Mouse (Mus musculus): ENCODE measurements around the gene Gfap. TPM values are rescaled to one million over a fixed set of nuclear protein-coding genes. Genes with fewer than 3 reads are reported as not detected.

The Gfap gene
- polyA plus RNA-seq, 1 experiment from 2014 or later, result 0.31 TPM

GRCm38 (mm10) chr11:102911376-102911775 lies 10.7 kb upstream of the Gfap start:
- WGBS, result 78% methylated on average over 7 of the region's 7 CpGs
- H3K36me3 ChIP-seq (ENCODE audit: control insufficient read depth, insufficient read depth, low read length), result peaks cover 94% of the 10 kb centered on the region
- no peak overlapping the region for H3K4me3 ChIP-seq (ENCODE audit: low read depth, low read length)
- no peaks in the 10 kb centered on the region for H3K9me3 ChIP-seq (ENCODE audit: control insufficient read depth, low read length)
- no peak overlapping the region for H3K4me2 ChIP-seq (ENCODE audit: low read depth, low read length)
- no peaks in the 10 kb centered on the region for H3K4me1 ChIP-seq (ENCODE audit: control insufficient read depth, insufficient read depth, low read length)
- ATAC-seq (ENCODE audit: low read depth) (no peak), DNase-seq (ENCODE audit: low spot score) (no peak)
- H3K9ac ChIP-seq (ENCODE audit: low read depth, low read length), result no peak overlapping the region
- H3K27ac ChIP-seq (replicated peaks; ENCODE audit: low read depth, low read length), result no peak overlapping the region
- H3K27me3 ChIP-seq (replicated peaks; ENCODE audit: control insufficient read depth, insufficient read depth, low read length), result no peaks in the 10 kb centered on the region

- H3K27ac ChIP-seq (replicated peaks; ENCODE audit: low read depth, low read length), result no peak overlapping the region
- no peaks in the 10 kb centered on the region for H3K9me3 ChIP-seq (ENCODE audit: control insufficient read depth, low read length)
- no peak for DNase-seq (ENCODE audit: low spot score)
- H3K4me3 ChIP-seq (ENCODE audit: low read depth, low read length), result no peak overlapping the region
- no peak overlapping the region for H3K4me2 ChIP-seq (ENCODE audit: low read depth, low read length)
- H3K9ac ChIP-seq (ENCODE audit: low read depth, low read length), result no peak overlapping the region
- peaks cover 36% of the 10 kb centered on the region for H3K36me3 ChIP-seq (ENCODE audit: control insufficient read depth, insufficient read depth, low read length)
- H3K4me1 ChIP-seq (ENCODE audit: control insufficient read depth, insufficient read depth, low read length), result no peaks in the 10 kb centered on the region
- H3K27me3 ChIP-seq (replicated peaks; ENCODE audit: control insufficient read depth, insufficient read depth, low read length), result no peaks in the 10 kb centered on the region
- ATAC-seq (ENCODE audit: low read depth), result no peak
- WGBS, result 58% methylated on average over 6 of the region's 7 CpGs
Observed at GRCm38 (mm10) chr11:102903654-102904053, 2.9 kb upstream of the Gfap start.

GRCm38 (mm10) chr11:102902107-102902506 lies 1.4 kb upstream of the Gfap start:
- DNase-seq (ENCODE audit: low spot score) (no peak), ATAC-seq (ENCODE audit: low read depth) (no peak)
- H3K4me3 ChIP-seq (ENCODE audit: low read depth, low read length), result no peak overlapping the region
- H3K4me1 ChIP-seq (ENCODE audit: control insufficient read depth, insufficient read depth, low read length), result 0 out of 2 replicates have a peak, but pooled peaks cover 4% of the 10 kb centered on the region
- H3K4me2 ChIP-seq (ENCODE audit: low read depth, low read length), result no peak overlapping the region
- 79% methylated on average over 5 of the region's 5 CpGs for WGBS
- H3K27me3 ChIP-seq (replicated peaks; ENCODE audit: control insufficient read depth, insufficient read depth, low read length), result no peaks in the 10 kb centered on the region
- peaks cover 20% of the 10 kb centered on the region for H3K36me3 ChIP-seq (ENCODE audit: control insufficient read depth, insufficient read depth, low read length)
- no peak overlapping the region for H3K27ac ChIP-seq (replicated peaks; ENCODE audit: low read depth, low read length)
- no peaks in the 10 kb centered on the region for H3K9me3 ChIP-seq (ENCODE audit: control insufficient read depth, low read length)
- no peak overlapping the region for H3K9ac ChIP-seq (ENCODE audit: low read depth, low read length)

DNA sequence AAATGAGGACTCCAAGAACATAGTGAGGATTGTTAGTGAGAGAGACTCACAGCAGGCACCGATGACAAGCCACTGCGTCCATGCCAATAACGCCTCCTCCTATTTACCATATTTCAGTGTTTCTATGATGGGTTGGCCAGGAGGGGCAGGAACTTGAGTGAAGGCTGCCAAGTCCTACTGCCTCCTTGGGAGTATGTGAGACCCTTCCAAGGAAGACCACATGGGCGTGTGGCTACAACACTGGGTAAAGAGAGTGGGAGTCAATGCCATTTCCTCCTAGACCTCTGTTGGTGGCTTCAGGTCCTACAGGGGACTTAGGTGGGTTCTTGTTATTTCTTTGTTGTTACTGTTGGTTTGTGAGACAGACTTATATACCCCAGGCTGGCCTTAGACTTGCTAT lies 487 bp upstream of the Gfap start:
- no peak for ATAC-seq (ENCODE audit: low read depth)

GRCm38 (mm10) chr11:102898408-102898807 lies 2.3 kb downstream of the Gfap start:
- WGBS, result 68% methylated on average over 9 of the region's 9 CpGs
- no peak overlapping the region for H3K9ac ChIP-seq (ENCODE audit: low read depth, low read length)
- no peak overlapping the region for H3K27ac ChIP-seq (replicated peaks; ENCODE audit: low read depth, low read length)
- DNase-seq (ENCODE audit: low spot score), result no peak
- H3K4me1 ChIP-seq (ENCODE audit: control insufficient read depth, insufficient read depth, low read length), result peaks cover 6% of the 10 kb centered on the region; the same call in 1 of the 2 replicates
- ATAC-seq (ENCODE audit: low read depth), result no peak
- H3K4me3 ChIP-seq (ENCODE audit: low read depth, low read length), result no peak overlapping the region
- H3K9me3 ChIP-seq (ENCODE audit: control insufficient read depth, low read length), result no peaks in the 10 kb centered on the region
- H3K4me2 ChIP-seq (ENCODE audit: low read depth, low read length), result no peak overlapping the region
- H3K27me3 ChIP-seq (replicated peaks; ENCODE audit: control insufficient read depth, insufficient read depth, low read length), result peaks cover 12% of the 10 kb centered on the region; the same call in 1 of the 2 replicates
- H3K36me3 ChIP-seq (ENCODE audit: control insufficient read depth, insufficient read depth, low read length), result no peaks in the 10 kb centered on the region

More for the DNA sequence above, 487 bp upstream of the Gfap start:
- no peak overlapping the region for H3K4me2 ChIP-seq (ENCODE audit: low read depth, low read length)
- H3K4me3 ChIP-seq (ENCODE audit: low read depth, low read length), result no peak overlapping the region
- H3K27ac ChIP-seq (replicated peaks; ENCODE audit: low read depth, low read length), result no peak overlapping the region
- 68% methylated on average over 4 of the region's 4 CpGs for WGBS
- DNase-seq (ENCODE audit: low spot score), result no peak
- H3K9me3 ChIP-seq (ENCODE audit: control insufficient read depth, low read length), result no peaks in the 10 kb centered on the region
- peaks cover 12% of the 10 kb centered on the region for H3K36me3 ChIP-seq (ENCODE audit: control insufficient read depth, insufficient read depth, low read length)
- no peak overlapping the region for H3K9ac ChIP-seq (ENCODE audit: low read depth, low read length)
- H3K4me1 ChIP-seq (ENCODE audit: control insufficient read depth, insufficient read depth, low read length), result 0 out of 2 replicates have a peak, but pooled peaks cover 4% of the 10 kb centered on the region
- H3K27me3 ChIP-seq (replicated peaks; ENCODE audit: control insufficient read depth, insufficient read depth, low read length), result no peaks in the 10 kb centered on the region

DNA sequence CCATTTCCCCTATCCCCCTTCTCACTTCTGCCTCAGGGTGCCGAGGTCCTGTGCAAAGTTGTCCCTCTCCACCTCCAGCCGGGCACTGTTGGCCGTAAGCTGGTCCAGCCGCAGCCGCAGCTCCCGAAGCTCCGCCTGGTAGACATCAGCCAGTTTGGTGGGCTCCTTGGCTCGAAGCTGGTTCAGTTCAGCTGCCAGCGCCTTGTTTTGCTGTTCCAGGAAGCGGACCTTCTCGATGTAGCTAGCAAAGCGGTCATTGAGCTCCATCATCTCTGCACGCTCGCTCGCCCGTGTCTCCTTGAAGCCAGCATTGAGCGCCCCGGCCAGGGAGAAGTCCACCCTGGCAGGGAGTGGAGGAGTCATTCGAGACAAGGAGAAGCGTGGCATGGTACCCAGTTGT lies 4.1 kb downstream of the Gfap start:
- Histone ChIP-seq H3K4me3 (ENCODE audit: low read depth, low read length) (no peak overlapping the region), H3K36me3 (ENCODE audit: control insufficient read depth, insufficient read depth, low read length) (no peaks in the 10 kb centered on the region), H3K4me2 (ENCODE audit: low read depth, low read length) (no peak overlapping the region), H3K4me1 (ENCODE audit: control insufficient read depth, insufficient read depth, low read length) (peaks cover 7% of the 10 kb centered on the region; the same call in 1 of the 2 replicates), H3K9me3 (ENCODE audit: control insufficient read depth, low read length) (no peaks in the 10 kb centered on the region), H3K9ac (ENCODE audit: low read depth, low read length) (no peak overlapping the region), H3K27ac (replicated peaks; ENCODE audit: low read depth, low read length) (no peak overlapping the region), H3K27me3 (replicated peaks; ENCODE audit: control insufficient read depth, insufficient read depth, low read length) (peaks cover 12% of the 10 kb centered on the region; the same call in 1 of the 2 replicates)
- DNase-seq (ENCODE audit: low spot score) (no peak), ATAC-seq (ENCODE audit: low read depth) (no peak)
- WGBS, result 71% methylated on average over 20 of the region's 20 CpGs

DNA sequence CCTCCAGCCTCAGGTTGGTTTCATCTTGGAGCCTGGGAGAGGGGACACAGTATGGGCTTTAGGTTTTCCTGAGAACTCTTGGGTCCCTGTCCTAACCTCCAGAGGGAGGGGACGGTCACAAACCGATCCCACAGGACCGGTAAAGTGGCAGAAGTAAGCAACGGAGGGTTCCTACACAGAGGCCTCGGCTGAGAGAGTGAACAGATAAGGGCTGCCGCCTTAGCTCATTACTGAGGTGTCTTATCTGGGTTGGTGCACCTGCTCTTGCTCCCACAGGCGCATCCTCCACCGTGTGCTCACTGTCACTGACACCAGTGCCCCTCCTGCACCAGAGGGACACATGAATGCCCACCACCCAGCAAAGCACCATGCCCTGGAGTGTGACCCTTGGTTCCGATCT lies 4.9 kb downstream of the Gfap start:
- H3K27me3 ChIP-seq (replicated peaks; ENCODE audit: control insufficient read depth, insufficient read depth, low read length), result peaks cover 12% of the 10 kb centered on the region; the same call in 1 of the 2 replicates
- H3K4me2 ChIP-seq (ENCODE audit: low read depth, low read length), result no peak overlapping the region
- WGBS, result 78% methylated on average over 9 of the region's 9 CpGs
- DNase-seq (ENCODE audit: low spot score), result no peak
- H3K36me3 ChIP-seq (ENCODE audit: control insufficient read depth, insufficient read depth, low read length), result no peaks in the 10 kb centered on the region
- H3K9me3 ChIP-seq (ENCODE audit: control insufficient read depth, low read length), result no peaks in the 10 kb centered on the region
- H3K27ac ChIP-seq (replicated peaks; ENCODE audit: low read depth, low read length), result no peak overlapping the region
- H3K9ac ChIP-seq (ENCODE audit: low read depth, low read length), result no peak overlapping the region
- no peak overlapping the region for H3K4me3 ChIP-seq (ENCODE audit: low read depth, low read length)
- peaks cover 7% of the 10 kb centered on the region; the same call in 1 of the 2 replicates for H3K4me1 ChIP-seq (ENCODE audit: control insufficient read depth, insufficient read depth, low read length)
- no peak for ATAC-seq (ENCODE audit: low read depth)

GRCm38 (mm10) chr11:102894716-102895115 lies 6.0 kb downstream of the Gfap start:
- H3K36me3 ChIP-seq (ENCODE audit: control insufficient read depth, insufficient read depth, low read length), result no peaks in the 10 kb centered on the region
- 89% methylated on average over 4 of the region's 4 CpGs for WGBS
- H3K27me3 ChIP-seq (replicated peaks; ENCODE audit: control insufficient read depth, insufficient read depth, low read length), result peaks cover 12% of the 10 kb centered on the region; the same call in 1 of the 2 replicates
- no peak overlapping the region for H3K4me3 ChIP-seq (ENCODE audit: low read depth, low read length)
- DNase-seq (ENCODE audit: low spot score) (no peak), ATAC-seq (ENCODE audit: low read depth) (no peak)
- H3K4me1 ChIP-seq (ENCODE audit: control insufficient read depth, insufficient read depth, low read length), result peaks cover 7% of the 10 kb centered on the region; the same call in 1 of the 2 replicates
- no peaks in the 10 kb centered on the region for H3K9me3 ChIP-seq (ENCODE audit: control insufficient read depth, low read length)
- no peak overlapping the region for H3K9ac ChIP-seq (ENCODE audit: low read depth, low read length)
- H3K4me2 ChIP-seq (ENCODE audit: low read depth, low read length), result no peak overlapping the region
- H3K27ac ChIP-seq (replicated peaks; ENCODE audit: low read depth, low read length), result no peak overlapping the region

DNA sequence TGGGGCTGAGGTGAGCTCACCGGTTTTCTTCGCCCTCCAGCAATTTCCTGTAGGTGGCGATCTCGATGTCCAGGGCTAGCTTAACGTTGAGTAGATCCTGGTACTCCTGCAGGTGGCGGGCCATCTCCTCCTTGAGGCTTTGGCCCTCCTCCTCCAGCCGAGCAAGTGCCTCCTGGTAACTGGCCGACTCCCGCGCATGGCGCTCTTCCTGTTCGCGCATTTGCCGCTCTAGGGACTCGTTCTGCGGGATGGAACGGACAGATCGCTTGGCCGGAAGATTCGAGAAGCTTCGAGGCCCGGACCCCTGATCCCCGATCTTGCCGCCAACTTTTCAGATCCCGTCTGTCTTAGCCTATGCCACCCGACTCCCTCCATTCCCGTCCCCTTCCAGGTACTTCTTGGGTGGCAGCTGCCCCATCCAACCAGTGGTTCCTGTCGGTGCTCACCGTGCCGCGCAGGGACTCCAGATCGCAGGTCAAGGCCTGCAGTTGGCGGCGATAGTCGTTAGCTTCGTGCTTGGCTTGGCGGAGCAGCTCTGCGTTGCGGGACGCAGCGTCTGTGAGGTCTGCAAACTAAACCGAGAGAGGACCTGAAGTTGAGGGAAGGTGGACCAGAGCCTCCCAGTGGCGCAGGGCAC lies 7.6 kb downstream of the Gfap start:
- H3K4me3 ChIP-seq (ENCODE audit: low read depth, low read length), result peak overlapping the region; percentile 37
- H3K36me3 ChIP-seq (ENCODE audit: control insufficient read depth, insufficient read depth, low read length), result no peaks in the 10 kb centered on the region
- no peak overlapping the region for H3K27ac ChIP-seq (replicated peaks; ENCODE audit: low read depth, low read length)
- H3K27me3 ChIP-seq (replicated peaks; ENCODE audit: control insufficient read depth, insufficient read depth, low read length), result peaks cover 14% of the 10 kb centered on the region; the same call in 1 of the 2 replicates
- no peaks in the 10 kb centered on the region for H3K9me3 ChIP-seq (ENCODE audit: control insufficient read depth, low read length)
- ATAC-seq (ENCODE audit: low read depth), result peak; percentile 89
- H3K4me1 ChIP-seq (ENCODE audit: control insufficient read depth, insufficient read depth, low read length), result peaks cover 7% of the 10 kb centered on the region; the same call in 1 of the 2 replicates
- 2% methylated on average over 43 of the region's 43 CpGs for WGBS
- DNase-seq (ENCODE audit: low spot score), result peak; percentile 90
- H3K4me2 ChIP-seq (ENCODE audit: low read depth, low read length), result peak overlapping the region; percentile 53
- H3K9ac ChIP-seq (ENCODE audit: low read depth, low read length), result peak overlapping the region; percentile 62
